Mouse (Mus musculus) cortical plate, adult 2 months (tissue): ENCODE measurements around the gene C7. TPM values are rescaled to one million over a fixed set of nuclear protein-coding genes. Genes with fewer than 3 reads are reported as not detected.
"Not testable (repeated sequence)": the region's sequence is repeated elsewhere in the genome, so short reads cannot be mapped to it uniquely, and the experiment has no call there.

Experiments
- H3K27ac ChIP-seq: fragments of 200-500 bp; 2 replicates; pipeline ENCODE4 v1.5.1; 2012; ENCODE audit warnings: low read length, control low read depth, inconsistent platforms; ENCODE audit not compliant: insufficient read depth
- H3K4me1 ChIP-seq: fragments of 200-500 bp; 2 replicates; pipeline ENCODE4 v1.6.1; 2011; ENCODE audit warnings: low read length; ENCODE audit not compliant: control insufficient read depth, insufficient read depth
- H3K4me3 ChIP-seq: fragments of 200-500 bp; 2 replicates; pipeline ENCODE4 v1.5.1; 2011; ENCODE audit warnings: mild to moderate bottlenecking, low read length, control low read depth; ENCODE audit not compliant: insufficient read depth
- CTCF ChIP-seq: fragments of 200-500 bp; IDR thresholded peaks from 2 replicates; pipeline ENCODE4 v1.5.1; 2011; ENCODE audit warnings: mild to moderate bottlenecking, control low read depth, low read length; ENCODE audit not compliant: insufficient read depth; ENCODE audit errors: extremely low read depth
- POLR2A ChIP-seq: fragments of 200-500 bp; IDR thresholded peaks from 2 replicates; pipeline ENCODE4 v1.6.1; 2011; ENCODE audit warnings: mild to moderate bottlenecking, low read length, control low read depth; ENCODE audit not compliant: insufficient read depth; ENCODE audit errors: extremely low read depth
- polyA plus RNA-seq: library from polyadenylated mRNA; depleted of rRNA; stranded (reverse); fragments of >200 nt; gene quantifications from 2 replicates; pipeline ENCODE4 v1.2.3, GENCODE M21; 2012

The C7 gene
- polyA plus RNA-seq, 1 experiment = 1.3 TPM

DNA sequence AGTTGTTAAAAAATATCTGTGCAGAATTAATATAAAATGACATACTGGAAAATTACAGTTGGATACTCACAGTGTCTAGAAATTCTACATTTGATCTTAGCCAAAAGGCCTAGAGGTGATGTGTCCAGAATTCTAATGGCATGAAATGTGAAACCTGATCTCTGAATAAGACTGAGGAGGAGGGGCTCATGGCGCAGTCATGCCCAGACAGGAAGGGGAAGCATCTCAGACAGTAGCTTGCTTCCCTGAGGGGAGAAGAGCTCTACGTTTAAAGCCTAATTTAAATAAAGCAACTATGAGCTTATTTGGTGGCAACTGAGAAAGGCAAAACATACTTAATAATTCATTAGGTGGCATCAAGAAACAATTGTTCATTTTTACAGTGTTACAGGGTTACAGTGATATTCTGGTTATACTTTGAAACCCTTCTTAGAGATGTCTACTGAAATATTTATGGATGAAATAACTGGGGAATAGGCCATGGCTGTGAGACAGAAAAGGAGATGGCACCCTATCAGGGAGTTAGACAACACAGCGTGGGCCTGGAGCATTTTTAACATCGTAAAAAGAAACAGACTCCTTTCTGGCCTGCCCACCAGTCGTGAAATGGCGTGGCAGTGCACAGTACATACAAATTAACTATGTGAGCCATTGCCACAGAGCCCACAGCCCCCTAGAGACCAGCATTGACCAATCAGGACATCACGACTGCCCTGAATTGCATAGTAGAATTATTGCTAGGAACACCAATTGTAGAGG, 25.5 kb upstream of the C7 start:
- no peak for TF ChIP-seq POLR2A
- no peak for TF ChIP-seq CTCF
- no peak overlapping the region for H3K4me3 ChIP-seq
- no peaks in the 10 kb centered on the region for H3K4me1 ChIP-seq
- no peak overlapping the region for H3K27ac ChIP-seq

DNA sequence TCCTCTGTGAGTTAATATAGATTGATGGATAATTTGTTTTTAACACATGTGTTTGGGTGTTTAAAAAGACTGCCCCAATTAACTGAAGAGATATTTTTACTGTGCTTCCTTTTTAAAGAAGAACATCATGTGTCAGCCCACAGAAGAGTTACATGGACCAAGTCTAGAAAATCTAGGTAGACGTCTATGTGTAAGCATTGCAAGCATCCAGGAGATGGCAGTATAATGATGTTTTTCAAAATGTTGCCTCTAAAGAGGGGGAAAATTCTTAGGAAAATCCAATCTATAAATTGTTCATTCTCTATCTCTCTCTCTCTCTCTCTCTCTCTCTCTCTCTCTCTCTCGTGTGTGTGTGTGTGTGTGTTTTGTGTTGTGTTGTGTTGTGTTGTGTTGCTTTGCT, 22.6 kb upstream of the C7 start:
- H3K4me3 ChIP-seq = no peak overlapping the region
- TF ChIP-seq CTCF (no peak), POLR2A (no peak)
- H3K27ac ChIP-seq = no peak overlapping the region
- no peaks in the 10 kb centered on the region for H3K4me1 ChIP-seq

GRCm38 (mm10) chr15:5081235-5081634, 17.7 kb upstream of the C7 start:
- no peak overlapping the region for H3K27ac ChIP-seq
- no peak for TF ChIP-seq POLR2A
- TF ChIP-seq CTCF = no peak
- H3K4me1 ChIP-seq = no peaks in the 10 kb centered on the region
- no peak overlapping the region for H3K4me3 ChIP-seq

DNA sequence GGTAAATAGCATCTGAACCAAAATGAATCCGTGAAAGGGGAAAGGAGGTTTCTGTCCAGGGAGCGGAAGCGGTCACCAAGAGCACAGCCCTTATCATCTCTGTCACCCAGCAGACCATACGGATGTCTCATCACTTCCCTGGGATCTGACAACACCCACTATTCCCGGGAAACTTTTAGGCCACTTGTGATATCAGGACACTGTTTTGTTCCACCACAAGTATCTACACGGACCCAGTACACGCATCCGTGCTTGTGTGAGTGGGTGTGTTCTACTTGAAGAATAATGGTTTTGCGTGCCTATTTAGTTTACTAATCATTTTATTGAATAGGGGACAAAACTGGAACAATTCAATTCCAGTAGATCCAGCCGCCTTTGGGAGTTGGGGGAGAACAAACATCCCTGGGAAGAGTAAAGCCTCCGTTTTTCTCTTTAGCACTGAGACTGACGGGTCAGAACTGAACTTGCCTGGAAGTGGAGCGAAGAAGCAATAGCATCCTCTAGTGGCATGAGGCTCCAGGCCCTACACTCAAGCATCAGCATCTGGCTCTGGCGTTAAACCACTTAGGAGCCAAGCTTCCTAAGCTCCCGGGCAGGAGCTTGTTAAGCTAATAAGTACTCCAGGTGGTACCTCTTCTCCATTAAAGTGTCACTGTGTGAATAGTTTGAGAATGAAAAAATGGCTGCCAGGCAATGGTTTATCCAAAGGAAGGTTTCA, 5.4 kb upstream of the C7 start:
- H3K27ac ChIP-seq = no peak overlapping the region
- no peaks in the 10 kb centered on the region for H3K4me1 ChIP-seq
- TF ChIP-seq CTCF (peak; percentile 96), POLR2A (no peak)
- no peak overlapping the region for H3K4me3 ChIP-seq

- H3K4me1 ChIP-seq = peaks cover 3% of the 10 kb centered on the region; the same call in 1 of the 2 replicates
- H3K4me3 ChIP-seq = no peak overlapping the region
- no peak for TF ChIP-seq CTCF
- TF ChIP-seq POLR2A = no peak
- H3K27ac ChIP-seq = 0 out of 2 replicates have a peak overlapping the region, but pooled peaks have one; percentile 8
These were observed 17.8 kb downstream of the C7 start for GRCm38 (mm10) chr15:5045560-5046284.

- TF ChIP-seq POLR2A = no peak
- no peak for TF ChIP-seq CTCF
- Histone ChIP-seq H3K4me1 (no peaks in the 10 kb centered on the region), H3K4me3 (no peak overlapping the region), H3K27ac (no peak overlapping the region)
These were observed 34.3 kb downstream of the C7 start for GRCm38 (mm10) chr15:5029256-5029655.

- H3K27ac ChIP-seq, H3K4me1 ChIP-seq, H3K4me3 ChIP-seq: not testable (repeated sequence)
These were observed 39.9 kb downstream of the C7 start for GRCm38 (mm10) chr15:5023479-5024265.

DNA sequence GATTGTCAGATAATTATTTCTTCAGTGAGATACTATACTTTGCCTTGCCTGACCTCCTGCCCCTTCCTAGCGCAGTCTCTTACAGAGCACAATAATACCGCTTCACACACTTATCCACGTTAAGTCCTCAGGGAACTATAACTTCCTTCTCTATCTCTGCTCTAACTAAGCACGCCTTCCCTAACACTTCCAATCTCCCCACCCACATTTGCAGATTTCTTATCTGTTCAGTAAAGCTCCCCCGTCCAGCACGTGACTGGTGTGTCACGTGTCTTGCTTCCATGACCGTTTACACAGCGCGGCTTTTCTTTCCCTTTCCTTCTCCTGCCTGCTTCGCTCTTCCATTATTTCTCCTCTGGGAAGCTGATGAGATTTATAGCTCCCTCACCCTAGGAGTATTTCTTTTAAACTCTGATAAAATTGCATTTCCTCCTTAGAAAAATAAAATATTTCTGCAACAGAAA, 53.9 kb downstream of the C7 start:
- no peaks in the 10 kb centered on the region for H3K4me1 ChIP-seq
- no peak for TF ChIP-seq CTCF
- TF ChIP-seq POLR2A = no peak
- H3K4me3 ChIP-seq = no peak overlapping the region
- H3K27ac ChIP-seq = no peak overlapping the region
